Mouse (Mus musculus) kidney, adult 2 months (tissue): ENCODE data around the gene Rgs16.

Experiments used
- CTCF ChIP-seq: fragments of 200-500 bp; conservative IDR thresholded peaks from 2 replicates; pipeline ENCODE4 v1.5.1; 2011; ENCODE audit warnings: low read depth, mild to moderate bottlenecking, control low read depth, low read length, moderate library complexity, mixed read lengths; ENCODE audit not compliant: insufficient read depth, insufficient read length
- POLR2A ChIP-seq: fragments of 200-500 bp; IDR thresholded peaks from one replicate; pipeline ENCODE4 v1.6.1; 2011; ENCODE audit warnings: low read depth, low read length, control low read depth

- TF ChIP-seq POLR2A = no peak
- TF ChIP-seq CTCF = no peak
Measured at GRCm38 (mm10) chr1:153696093-153696492, 44.1 kb upstream of the Rgs16 start.
